Mouse (Mus musculus) embryo, embryonic 10.5 days (tissue): ENCODE data around the gene Fhl2.

Source experiments
- DNase-seq: peaks from one replicate; pipeline ENCODE4 v3.0.0-alpha.2; 2015; ENCODE audit warnings: low spot score

Gene Fhl2

DNA sequence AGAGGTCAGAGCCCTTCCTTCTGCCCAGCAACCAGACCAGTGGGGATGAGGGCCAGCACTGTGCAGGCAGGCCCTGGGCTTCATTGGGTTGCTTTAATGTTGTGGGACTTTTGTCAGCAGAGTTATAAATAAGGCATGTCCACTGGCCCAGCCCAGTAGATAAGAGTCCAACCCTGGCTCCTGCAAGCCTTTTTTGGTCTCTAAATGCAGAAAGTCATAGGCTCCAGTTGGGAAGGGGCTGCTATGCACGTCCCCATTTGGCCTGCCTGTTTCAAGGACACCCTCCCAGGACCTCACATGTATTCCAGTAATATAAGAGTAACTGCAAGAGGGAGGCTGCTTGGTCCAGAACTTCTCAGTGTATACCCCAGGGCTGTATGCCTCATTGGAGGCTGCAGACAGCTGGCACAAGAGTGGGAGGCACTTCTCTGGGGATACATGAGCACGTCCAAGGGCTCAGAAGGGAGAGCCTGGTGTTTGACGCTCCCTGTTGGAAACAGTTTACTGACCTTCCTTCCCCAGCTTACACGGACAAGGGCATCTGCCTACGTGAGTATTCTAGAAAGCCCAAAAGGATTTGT lies at the start of gene Fhl2:
Fhl2 (minus strand) TSS at position 324 of the 581 bp plus-strand sequence.
- DNase-seq: no peak

DNA sequence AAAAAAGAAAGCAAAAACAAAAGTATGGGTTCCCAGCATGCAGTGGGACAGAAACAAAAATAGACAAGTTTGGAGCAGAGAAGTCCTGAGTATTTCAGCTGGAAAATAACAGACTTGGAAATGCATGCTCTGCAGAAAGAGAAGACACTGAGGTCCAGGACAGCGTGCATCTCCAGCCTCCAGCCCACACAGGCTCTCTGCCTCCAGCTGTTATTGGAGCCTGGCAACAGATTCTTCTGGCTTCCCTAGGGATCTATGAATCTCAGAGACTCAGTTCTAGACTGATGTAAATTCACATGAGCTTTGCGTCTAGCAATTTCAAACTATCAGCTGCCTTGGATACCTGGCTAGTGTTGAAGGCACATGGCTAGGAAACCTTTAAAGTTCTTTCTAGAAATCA lies 48.2 kb upstream of the Fhl2 start:
- no peak for DNase-seq

DNA sequence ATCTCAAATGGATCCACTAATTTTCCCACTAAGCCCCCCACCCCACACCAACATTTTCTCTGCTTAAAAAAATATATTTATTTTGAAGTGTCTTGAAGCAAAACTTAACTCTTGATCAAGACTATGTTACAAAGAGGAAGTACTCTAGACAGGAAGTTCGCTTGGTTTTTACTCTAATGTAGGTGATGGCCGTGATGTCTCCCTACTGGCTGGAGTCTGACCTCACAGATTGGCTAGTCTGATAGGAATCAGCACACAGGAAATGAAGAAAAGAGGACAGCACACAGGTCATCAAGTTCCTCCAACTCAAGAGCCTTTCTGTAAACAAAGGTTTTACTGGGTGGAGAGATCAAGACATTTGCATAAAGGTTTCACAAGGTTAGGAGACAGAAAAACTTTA lies 44.4 kb upstream of the Fhl2 start:
- no peak for DNase-seq

DNA sequence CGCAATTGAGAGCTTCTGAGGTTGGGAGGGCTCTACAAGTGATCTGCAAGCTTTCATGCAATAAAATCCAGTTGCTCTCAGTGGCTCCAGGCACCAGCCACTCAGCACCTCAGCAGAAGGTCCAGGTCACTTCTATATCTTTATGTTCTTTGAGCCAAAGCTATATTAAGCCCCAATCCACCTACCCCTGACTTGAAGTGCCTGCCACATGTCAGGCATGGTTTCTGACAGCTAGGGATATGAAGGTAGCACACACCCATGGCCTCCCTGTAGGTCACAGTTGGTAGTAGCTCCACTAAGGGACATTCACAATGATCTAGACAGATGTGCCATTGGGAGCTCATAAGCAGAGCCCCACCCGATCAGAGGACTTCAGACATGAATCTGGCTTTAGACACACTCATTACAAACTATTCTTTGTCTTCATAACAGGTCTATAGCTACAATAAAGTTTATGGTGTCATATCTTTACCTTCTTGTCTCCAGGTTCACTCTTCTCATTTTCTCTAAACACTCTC lies 43.1 kb upstream of the Fhl2 start:
- no peak for DNase-seq

DNA sequence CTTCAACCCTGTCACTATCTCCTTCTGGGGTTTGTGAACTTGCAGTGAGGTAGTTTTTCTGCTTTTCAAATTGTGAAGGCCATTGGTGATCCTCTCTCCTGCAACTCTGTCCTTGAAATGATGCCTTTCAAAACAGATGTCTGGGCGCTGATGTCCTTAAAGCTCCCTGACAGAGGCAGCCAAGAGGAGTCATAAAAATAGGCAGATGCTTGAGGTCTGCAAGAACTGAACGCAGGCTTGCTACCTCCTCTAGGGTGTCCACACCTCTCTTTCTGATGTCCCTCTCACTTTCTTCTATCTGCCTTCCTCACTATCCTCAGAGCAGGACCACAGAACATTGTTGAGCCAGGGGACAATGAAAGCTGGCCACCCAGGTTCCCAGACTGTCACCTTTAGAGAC lies 41.7 kb upstream of the Fhl2 start:
- DNase-seq: no peak

DNA sequence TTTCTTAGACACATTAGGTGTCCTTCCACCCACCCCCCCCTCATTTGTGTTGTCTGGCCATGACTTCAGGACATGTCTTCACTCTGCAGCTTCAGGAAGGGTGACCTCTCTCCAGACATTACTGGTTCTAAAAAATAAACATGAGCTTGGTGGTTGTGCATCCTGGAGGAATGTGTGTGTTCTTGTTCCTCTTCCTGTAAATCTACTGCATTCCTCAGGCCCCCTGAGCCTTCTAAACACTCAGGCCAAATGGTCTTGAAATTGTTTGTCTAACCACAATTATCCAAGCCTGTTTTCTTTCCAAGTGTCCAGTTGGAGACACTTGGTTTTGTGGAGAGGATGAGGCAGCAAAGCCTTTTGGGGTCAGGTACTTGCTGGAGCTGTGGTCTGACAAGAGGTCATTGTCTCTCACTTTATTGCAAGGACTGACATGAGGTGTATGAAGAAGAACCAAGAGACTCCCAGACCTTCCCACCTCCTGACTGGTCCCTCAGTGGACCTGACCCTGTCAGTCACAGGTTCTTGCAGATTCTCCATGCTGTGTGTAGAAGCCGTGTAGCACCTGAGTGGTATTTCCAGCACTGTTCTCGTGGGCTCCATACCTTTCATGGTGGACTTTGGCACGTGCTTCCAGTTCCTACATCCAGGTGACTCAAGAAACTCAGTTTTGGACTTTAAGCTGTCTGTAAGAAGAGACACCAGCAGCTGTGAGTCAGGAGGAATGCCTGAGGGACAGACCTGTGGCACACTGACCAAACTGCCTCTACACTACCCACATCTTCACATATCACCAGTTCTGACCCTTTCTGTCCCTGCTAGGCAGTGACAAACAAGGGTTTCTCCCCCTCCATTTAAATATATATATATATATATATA lies 40.8 kb upstream of the Fhl2 start:
- no peak for DNase-seq

DNA sequence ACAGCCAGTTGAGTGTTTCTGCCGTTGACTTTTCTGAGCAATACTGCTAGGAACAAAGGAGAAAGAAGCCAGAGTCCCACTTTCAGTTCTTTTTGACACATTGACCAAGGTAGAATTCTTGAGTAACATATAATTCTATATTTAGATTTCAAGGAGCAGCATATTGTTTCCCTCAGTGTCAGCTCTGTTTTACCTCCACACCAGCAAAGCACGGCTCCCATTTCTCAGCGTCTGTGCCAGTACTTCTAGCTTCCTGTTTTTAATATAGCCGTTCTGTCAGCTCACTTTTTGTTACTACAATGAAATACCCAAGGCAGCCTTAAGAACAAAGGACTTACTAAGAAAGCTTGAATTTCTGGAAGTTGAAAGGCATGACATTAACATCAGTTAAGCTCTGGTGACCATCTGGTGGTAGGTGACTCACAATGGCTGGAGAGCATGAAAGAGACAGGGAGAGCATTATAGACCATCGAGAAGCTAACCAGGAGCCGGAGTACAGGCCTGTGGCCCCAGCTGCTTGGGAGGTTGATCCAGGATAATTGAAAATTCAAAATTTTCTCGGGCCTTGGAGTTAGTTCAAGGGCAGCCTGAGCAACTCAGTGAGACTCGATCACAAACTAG lies 28.9 kb upstream of the Fhl2 start:
- DNase-seq: peak; percentile 3

DNA sequence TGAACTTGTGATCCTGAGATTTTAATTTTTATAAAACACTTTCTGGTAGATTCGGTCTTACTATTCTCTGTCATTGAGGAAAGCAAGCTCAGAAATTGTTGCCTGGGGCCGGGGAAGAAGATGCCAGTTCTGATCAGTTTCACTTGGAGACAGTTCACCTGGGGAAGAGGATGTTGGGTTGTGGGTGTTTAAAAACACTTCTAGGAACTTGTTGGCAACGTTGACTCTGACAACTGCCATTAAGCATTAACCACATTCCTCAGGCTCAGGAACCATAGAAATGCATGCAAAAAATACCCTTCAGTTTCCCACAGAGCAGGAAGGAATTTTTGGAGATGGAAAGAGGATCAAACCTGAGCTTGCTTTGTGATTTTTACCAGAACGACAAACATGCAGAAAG lies 28.2 kb upstream of the Fhl2 start:
- DNase-seq: no peak

DNA sequence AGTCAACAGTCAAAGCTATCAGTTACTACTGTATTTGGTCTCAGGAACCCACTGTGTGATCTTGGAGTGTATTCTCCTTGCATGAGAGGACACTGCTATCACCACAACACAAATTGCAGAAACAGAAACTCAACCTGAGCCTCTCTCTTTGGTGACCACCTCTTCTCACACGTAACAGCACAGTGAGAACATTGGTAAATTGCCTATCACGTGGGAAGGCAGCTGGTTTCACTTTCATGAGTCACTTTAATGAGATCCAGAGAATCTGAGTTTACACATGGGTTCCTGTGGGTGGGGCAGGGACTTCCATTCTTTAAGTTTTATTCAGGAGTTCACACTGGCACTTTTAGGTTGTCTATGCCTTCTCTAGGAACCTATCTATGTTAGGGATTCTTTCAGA lies 27.4 kb upstream of the Fhl2 start:
- DNase-seq: peak; percentile 41

DNA sequence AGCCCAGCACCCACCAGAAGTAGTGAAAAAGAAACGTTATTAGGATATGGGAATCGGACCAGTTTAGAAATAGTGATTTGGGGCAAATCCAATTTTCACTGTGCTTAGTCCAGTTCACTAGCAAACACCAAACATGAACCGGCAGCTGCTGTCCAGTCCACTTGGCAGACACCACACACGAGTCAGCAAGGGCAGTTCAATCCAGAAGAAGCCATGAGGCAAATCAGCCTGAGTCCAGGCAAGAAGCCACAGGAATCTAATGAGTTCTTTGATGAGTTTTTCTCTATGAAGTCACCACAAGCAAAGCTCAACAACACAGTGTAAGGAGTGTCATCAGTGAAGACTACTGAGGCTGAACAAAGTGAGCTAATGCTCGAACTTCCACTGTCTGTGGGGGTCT lies 26.3 kb upstream of the Fhl2 start:
- no peak for DNase-seq

DNA sequence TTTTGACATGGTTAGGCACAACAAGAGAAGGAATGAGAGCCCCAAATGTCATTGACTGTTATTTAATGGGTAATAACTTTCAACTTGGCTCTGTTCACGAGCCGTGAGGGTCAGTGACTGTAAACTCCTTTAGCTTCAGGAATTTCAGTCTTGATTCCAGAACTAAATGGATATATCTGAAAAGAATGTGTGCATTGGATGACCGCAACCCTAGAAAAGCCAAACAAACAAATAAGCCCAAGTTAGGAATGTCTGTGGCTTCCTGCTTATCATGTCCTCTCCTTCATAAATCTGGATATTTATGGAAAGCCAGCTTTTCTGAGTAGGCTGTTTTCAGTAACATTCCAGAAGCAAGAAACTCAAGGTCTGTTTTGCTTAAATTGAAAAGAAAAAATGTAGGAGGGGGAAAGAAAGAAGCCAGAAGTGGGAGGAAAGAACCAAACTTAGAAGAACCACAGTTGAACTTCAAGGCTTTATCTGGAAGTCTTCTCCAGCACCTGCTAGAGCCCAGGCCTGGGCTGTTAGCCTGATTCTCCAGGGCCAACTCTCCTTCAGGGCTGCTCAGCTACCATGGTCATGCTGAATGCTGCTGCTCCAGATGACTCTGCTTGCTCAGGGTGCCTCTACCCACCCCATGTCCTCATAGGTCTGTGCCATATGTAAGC lies 21.4 kb upstream of the Fhl2 start:
- DNase-seq: no peak

DNA sequence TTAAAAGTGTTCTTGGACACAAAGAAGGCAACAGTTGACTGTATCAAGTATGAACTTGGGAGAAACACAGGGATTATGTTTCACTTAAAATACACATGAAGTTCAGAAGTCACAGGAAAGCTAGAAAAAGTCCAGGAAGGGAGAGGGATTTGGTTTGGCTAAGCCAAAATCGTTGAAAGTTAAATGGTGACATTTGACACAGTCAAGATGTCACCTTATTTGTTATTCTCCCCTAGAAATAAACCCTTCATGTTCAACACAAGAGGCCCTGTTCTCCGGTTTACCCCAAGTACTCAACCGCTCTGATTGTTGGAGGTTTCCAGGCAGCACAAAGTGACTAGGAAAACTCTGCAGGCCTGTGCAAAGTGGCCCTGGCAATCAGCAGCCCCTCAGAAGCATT lies 18.8 kb upstream of the Fhl2 start:
- DNase-seq: no peak

DNA sequence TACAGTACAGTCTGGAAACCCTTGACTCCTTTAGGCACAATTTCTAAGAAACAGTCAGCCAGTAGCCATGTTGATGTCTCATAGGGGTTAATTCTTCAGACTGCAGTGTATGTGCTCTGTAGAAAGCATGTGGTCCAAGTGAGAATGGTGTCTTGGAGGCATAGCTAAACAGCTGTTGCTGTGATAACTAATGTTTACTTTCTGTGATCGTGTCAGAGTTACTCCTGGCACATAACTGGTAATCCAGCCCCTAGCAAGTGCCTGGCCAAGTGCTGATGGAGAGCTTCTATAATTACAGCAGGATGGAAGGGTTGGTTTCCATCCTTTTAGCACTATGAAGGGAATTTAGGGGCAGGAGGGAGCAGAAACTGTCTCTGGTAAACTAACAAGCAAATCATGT lies 14.5 kb upstream of the Fhl2 start:
- no peak for DNase-seq

DNA sequence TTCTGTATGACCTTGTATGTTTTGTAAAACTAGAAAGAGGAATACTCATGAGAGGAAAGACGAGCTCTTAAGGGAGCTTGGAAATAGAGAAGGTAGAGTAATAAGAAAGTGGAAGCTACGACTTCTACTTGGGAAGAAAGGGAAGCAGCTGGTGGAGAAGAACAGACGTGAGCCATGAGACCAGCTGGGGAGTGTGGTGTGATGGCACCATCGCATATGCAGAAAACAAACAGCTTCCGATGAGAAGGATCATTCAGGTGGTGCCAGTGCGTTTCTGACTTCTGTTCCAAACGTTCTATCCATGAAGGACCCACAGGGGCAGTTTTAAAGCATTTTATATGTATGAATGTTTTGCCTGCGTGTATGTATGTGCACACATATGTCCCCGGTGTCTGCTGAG lies 13.5 kb upstream of the Fhl2 start:
- no peak for DNase-seq

DNA sequence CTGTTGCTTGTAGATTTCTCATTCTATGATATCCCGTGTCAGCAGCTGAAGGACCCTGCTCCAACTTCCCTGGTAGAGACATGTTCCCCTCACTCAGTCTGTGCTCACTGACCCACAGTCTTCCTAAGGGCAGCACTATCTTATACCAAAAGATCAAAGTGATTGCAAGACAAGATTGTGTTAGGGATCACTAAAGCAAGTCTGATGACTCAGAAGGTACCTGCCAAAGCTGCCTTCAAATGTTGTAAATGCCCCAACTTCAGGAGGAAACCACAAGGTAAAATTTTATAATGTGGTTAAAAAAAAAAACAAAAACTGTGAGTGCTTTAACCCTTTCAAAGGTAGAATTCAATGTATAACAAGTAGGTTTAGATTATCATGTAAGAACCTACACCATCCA lies 10.4 kb upstream of the Fhl2 start:
- DNase-seq: no peak

DNA sequence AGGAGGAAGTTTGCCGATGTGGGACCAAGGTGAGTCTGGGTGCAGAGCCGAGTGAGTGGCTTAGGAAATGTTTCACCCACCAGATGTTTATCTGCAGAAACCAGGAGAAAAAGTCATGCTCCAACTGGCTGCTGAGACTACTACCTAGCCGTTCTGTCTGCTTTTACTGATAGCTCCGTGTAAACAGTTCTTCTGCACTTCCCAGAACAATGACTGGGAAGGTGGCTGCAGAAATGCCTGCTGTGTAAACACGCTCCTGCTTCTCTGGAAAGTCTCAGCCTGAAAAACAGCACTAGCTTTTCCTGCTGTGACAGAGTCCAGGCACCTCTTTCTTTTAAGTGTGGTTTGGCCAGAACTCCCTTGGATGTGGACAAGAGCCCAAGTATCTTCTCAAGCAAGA lies 6.5 kb upstream of the Fhl2 start:
- no peak for DNase-seq

DNA sequence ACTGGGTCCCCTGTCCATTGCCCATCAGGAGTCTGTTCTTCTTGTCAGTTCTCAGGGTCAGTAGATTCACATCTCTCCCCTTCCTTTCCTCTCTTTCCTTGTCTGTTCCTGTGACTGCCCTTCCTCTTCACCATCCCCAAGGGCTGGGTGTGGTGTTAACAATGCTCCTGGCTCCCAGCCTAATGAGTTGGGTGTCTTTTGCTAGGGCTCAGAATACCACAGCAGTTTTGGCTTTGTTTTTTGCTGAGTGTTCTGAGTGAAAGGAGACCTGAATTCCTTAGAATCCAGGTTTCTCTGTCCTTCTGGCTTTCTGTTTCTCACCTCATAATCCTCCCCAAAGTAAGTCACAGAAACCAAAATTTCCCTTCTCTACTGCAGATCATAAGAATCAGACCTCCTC lies 5.4 kb upstream of the Fhl2 start:
- DNase-seq: no peak

DNA sequence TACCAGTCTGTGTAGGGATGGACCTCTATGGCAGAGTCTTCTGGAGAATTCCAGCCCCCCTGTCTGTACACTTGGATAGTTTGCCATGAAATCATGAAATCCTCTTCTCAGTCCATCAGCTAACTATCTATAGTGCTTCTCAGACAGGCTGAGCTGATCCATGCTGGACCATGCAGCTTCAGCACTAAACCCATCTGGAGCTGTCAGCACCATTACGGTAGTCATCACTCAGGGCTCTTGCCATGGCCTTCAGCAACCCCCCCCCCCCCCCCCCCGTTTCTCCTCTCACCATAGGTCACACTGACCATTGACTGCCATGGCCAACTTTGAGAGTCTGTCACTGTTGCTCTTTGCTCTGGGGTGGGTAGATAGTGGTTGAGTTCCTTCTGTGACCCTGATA lies 5.0 kb upstream of the Fhl2 start:
- no peak for DNase-seq

DNA sequence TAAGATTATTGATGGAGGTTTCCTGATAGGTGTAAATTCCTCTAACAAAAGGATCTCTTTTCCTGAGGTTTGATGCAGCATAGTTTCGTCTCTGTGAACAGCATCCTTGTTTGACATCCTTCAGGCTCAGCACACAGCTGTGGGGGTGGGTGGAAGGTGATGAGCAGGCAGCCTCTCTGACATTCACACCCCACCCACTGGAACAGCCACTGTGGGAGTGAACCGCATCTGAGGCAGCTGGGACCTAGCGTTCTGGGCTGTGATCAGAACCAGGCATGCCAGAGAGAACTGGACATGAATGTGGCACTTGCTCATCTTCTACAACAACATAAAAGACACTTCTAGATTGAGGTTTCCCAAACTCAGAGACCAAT lies 3.1 kb upstream of the Fhl2 start:
- no peak for DNase-seq

DNA sequence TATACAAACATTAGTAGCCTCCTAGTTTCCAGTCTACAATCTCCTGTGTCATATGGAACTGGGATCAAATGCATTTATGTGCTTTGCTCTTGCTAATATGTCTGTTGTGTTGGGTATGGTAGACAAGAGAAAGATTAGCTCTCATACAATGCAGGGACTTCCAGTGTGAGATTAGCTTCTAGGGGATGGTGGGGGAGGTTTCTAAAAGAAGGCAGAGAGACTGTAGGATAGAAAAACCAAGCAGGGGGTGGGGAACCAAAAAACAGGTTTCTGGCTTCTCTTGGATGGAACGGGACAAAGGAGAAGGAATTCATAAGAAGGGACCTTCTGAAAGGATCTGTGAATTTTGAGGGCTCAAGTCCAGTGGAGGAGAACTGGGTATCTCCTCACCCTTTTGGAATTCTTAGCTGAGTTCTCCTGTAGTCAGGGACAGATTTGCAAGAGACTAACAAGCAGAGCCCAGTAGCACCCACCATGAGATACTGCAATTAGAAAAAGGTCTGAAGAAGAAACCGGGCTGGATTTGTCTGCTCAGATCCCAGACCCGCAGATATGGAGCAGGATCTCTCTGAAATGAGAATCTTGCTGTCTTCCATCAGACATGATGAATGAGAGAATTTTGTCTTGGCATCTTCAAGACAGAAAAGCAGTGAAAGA lies 2.6 kb upstream of the Fhl2 start:
- no peak for DNase-seq

DNA sequence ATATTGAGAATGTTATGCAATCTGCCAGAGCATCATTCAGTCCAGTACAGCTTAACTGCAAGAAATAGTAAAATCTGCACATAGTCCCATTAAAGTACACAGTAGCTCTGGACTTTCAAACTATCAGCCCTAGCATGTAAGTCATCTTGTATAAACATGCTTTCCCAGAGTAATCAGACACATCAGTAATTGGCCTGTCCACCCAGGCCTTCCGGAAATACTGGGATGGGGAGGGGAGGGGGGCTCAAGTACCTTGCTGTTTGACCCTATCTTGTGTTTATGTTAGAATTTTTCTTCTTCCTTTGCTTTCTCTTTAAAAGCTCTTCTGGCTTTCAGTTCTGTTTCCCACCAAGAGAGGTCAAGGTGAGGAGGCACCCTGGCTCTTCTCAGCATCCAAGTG lies 725 bp downstream of the Fhl2 start:
- DNase-seq: no peak

DNA sequence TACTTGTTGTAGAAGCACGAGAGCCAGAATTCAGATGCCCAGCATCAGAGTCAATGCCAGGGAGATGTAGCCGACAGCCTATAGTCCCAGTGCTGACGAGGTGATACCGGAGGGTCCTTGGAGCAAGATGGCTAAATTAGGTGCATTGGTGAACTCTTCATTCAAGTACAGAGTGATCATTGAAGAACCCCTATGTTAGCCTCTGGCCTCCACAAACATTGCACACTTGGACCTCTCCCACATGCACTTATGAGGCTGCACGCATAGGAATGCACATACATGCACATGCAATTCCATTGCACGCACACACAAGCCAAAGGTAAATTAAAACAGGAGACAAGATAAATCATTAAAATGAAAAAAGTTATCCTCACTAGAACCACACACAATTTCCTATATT lies 3.4 kb downstream of the Fhl2 start:
- no peak for DNase-seq
